Mouse (Mus musculus) heart, adult 2 months (tissue): ENCODE measurements around the gene Abcc5. TPM values are rescaled to one million over a fixed set of nuclear protein-coding genes. Genes with fewer than 3 reads are reported as not detected.

Experiments used
- DNase-seq, 2 experiments: peaks; one replicate each; pipeline ENCODE4 v3.0.0; 2021
- H3K27ac ChIP-seq: fragments of 200-600 bp; 2 replicates; pipeline ENCODE4 v1.8.1; 2022
- H3K27me3 ChIP-seq: fragments of 200-500 bp; 2 replicates; pipeline ENCODE4 v1.6.1; 2012; ENCODE audit warnings: mild to moderate bottlenecking, low read length, inconsistent platforms, mixed read lengths; ENCODE audit not compliant: control insufficient read depth, insufficient read depth
- H3K36me3 ChIP-seq: fragments of 200-500 bp; 2 replicates; pipeline ENCODE4 v1.6.1; 2012; ENCODE audit warnings: low read length, inconsistent platforms; ENCODE audit not compliant: control insufficient read depth, insufficient read depth
- H3K4me1 ChIP-seq: fragments of 200-500 bp; 2 replicates; pipeline ENCODE4 v1.6.1; 2011; ENCODE audit warnings: low read length; ENCODE audit not compliant: control insufficient read depth, insufficient read depth
- H3K4me3 ChIP-seq: fragments of 200-600 bp; 2 replicates; pipeline ENCODE4 v1.8.1; 2022
- H3K79me2 ChIP-seq: fragments of 200-500 bp; replicated peaks from 2 replicates; pipeline ENCODE4 v1.6.1; 2012; ENCODE audit warnings: mild to moderate bottlenecking, inconsistent platforms, low read length, moderate library complexity, mixed read lengths; ENCODE audit not compliant: control insufficient read depth, insufficient read depth
- H3K9ac ChIP-seq: fragments of 200-500 bp; 2 replicates; pipeline ENCODE4 v1.6.1; 2012; ENCODE audit warnings: low read depth, mild to moderate bottlenecking, control low read depth, inconsistent platforms, low read length, mixed read lengths
- CTCF ChIP-seq: fragments of 200-600 bp; IDR thresholded peaks from 2 replicates; pipeline ENCODE4 v1.8.1; 2022; ENCODE audit warnings: antibody characterized with exemption, mild to moderate bottlenecking, moderate library complexity
- EP300 ChIP-seq: fragments of 200-500 bp; IDR thresholded peaks from 2 replicates; pipeline ENCODE4 v1.6.1; 2011; ENCODE audit warnings: low read depth, low read length, control low read depth; ENCODE audit not compliant: insufficient read depth
- POLR2A ChIP-seq: fragments of 200-500 bp; IDR thresholded peaks from 2 replicates; pipeline ENCODE4 v1.6.1; 2011; ENCODE audit warnings: mild to moderate bottlenecking, low read depth, low read length, control low read depth; ENCODE audit not compliant: insufficient read depth
- WGBS: fragments of 180-500 bp; shearing (Covaris S2); methylation state at CpG from one replicate; pipeline ENCODE4 v1.1.7; 2018; 5-methylcytosine and 5-hydroxymethylcytosine counted together
- intact Hi-C: fragments of 180-260 bp; cut with DNase I; formaldehyde crosslinking; loops from one replicate; pipeline ENCODE4 v1.15.1; 2025
- polyA plus RNA-seq: library from polyadenylated mRNA; depleted of rRNA; stranded (reverse); fragments of >200 nt; gene quantifications from 2 replicates; pipeline ENCODE4 v1.2.3, GENCODE M21; 2012
- total RNA-seq, 2 experiments: library from RNA; stranded (reverse); gene quantifications; 2 replicates each; pipeline ENCODE4 v1.2.3; 2021

The Abcc5 gene
- total and polyA plus RNA-seq, 3 experiments = 22.6 to 61.4 (median 25.6) TPM

DNA sequence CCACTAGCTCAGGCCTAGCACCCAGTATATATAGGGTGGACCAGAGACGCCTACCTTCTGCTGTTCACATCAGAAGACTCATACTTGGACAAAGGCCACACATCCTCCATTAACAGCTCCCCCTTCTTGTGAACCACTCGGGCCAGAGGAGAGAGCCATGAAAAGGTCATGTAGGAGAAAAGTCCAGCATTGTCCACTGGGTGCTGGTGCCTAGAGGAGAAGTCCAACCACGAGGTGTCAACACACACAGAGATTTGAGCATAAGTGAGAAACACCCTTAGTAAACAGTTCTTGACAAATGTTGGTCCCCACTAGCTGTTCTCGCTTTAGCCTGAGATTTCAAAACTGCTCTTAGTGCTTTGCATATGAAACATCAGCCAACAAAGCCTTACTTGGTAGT lies 20.9 kb downstream of the Abcc5 start:
- intact Hi-C loops = no loop called here
- H3K27me3 ChIP-seq = no peaks in the 10 kb centered on the region

DNA sequence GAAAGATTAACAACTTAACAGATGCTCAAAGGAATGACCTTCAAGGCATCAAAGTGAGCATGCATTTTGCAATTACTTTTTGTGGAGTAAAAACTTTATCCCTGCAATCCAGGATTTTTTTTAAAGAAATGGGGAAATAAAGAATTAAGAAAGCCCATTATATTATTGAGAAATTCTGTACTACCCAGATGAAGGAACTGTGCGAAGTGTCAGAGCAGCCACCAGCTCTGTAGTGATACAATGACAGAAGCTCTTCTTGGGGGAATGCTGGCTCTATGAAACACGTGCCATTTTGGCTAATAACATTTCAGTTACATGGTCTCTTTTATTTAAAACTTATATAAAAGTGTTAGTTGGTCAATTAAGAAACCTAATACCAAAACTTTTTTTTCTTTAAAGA lies 22.9 kb downstream of the Abcc5 start:
- H3K4me1 ChIP-seq = no peaks in the 10 kb centered on the region
- no peaks in the 10 kb centered on the region for H3K36me3 ChIP-seq
- WGBS = 95% methylated on average over 2 of the region's 2 CpGs
- H3K27me3 ChIP-seq = no peaks in the 10 kb centered on the region
- no peak overlapping the region for H3K9ac ChIP-seq
- no peaks in the 10 kb centered on the region for H3K79me2 ChIP-seq
- H3K4me3 ChIP-seq = no peak overlapping the region
- intact Hi-C loops = no loop called here
- no peak for TF ChIP-seq EP300
- TF ChIP-seq POLR2A = no peak
- no peak for TF ChIP-seq CTCF
- H3K27ac ChIP-seq = no peak overlapping the region
- no peak for DNase-seq

More for the DNA sequence above, 20.9 kb downstream of the Abcc5 start:
- H3K79me2 ChIP-seq = no peaks in the 10 kb centered on the region
- TF ChIP-seq POLR2A (no peak), EP300 (no peak), CTCF (no peak)
- WGBS = 75% methylated on average over 4 of the region's 4 CpGs
- H3K4me3 ChIP-seq = no peak overlapping the region
- no peaks in the 10 kb centered on the region for H3K4me1 ChIP-seq
- no peak overlapping the region for H3K9ac ChIP-seq
- no peaks in the 10 kb centered on the region for H3K36me3 ChIP-seq
- DNase-seq = no peak
- H3K27ac ChIP-seq = no peak overlapping the region

DNA sequence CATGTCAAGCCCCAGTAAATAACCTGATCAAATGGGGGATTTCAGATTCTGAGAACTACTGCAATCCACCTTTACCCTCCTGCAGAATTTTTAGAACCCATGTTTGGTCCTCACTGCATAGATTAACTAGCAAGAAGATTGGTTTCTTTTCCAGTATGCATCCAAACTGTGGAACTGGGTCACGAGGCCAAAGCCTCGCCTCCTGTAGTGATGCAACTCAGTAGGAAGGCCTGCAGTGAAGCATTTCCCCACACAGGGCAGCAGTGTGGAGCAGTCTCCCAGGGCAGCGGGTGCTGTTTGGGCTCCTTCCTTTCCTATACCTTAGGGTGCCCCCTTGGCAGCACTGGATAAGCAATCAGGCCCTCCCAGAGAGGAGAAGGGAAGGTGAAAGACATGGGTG lies 24.6 kb downstream of the Abcc5 start:
- TF ChIP-seq POLR2A (no peak), CTCF (no peak), EP300 (no peak)
- 89% methylated on average over 3 of the region's 3 CpGs for WGBS
- H3K27ac ChIP-seq = no peak overlapping the region
- no peak overlapping the region for H3K9ac ChIP-seq
- no peaks in the 10 kb centered on the region for H3K27me3 ChIP-seq
- DNase-seq = no peak
- H3K4me3 ChIP-seq = no peak overlapping the region
- no peaks in the 10 kb centered on the region for H3K79me2 ChIP-seq
- intact Hi-C loops = no loop called here
- no peaks in the 10 kb centered on the region for H3K4me1 ChIP-seq
- no peaks in the 10 kb centered on the region for H3K36me3 ChIP-seq

DNA sequence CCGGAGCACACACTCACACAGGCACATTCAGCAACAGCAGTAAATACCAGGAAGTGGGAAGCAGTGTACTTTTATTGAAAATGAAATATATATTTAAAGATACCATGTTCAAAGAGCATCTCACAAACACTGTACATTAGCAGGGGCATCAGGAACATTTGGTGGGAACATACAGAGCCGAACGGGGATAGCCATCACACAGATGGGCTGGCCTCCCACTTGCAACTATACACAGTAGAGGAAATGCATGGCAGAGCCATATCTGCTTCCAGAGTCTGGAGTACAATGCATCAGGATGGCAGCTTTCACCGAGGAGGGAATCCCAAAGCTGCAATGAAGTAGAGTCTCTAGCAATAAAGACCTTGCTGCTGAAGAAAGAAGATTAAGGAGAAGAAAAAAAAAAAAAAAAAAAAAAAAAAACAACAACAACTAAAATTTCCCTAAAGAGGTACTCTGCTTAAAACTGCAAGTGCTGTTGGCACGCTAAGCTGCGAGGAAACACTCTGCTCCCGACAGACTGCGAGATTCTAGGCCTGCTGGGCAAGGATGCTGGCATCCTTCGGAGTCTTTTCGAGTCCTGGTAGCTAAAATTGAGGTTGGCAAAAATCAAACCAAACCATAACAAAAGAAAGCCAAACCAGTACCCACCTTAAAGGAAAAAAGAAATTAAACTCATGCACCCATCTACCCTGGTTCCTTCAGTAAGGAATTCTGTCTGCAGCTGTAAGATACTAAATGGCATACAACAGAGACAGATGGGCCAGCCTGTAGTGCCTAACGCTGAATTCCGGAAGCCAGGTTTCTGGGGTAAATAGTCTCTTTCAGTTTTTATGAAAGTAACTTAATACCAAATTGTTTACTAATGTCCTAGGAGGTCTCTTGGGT lies 25.2 kb downstream of the Abcc5 start:
- Histone ChIP-seq H3K27ac (no peak overlapping the region), H3K4me3 (no peak overlapping the region), H3K4me1 (no peaks in the 10 kb centered on the region), H3K27me3 (no peaks in the 10 kb centered on the region), H3K36me3 (no peaks in the 10 kb centered on the region), H3K9ac (no peak overlapping the region), H3K79me2 (no peaks in the 10 kb centered on the region)
- intact Hi-C loops = no loop called here
- TF ChIP-seq POLR2A = no peak
- TF ChIP-seq CTCF = no peak
- TF ChIP-seq EP300 = no peak
- no peak for DNase-seq
- WGBS = 93% methylated on average over 12 of the region's 12 CpGs

DNA sequence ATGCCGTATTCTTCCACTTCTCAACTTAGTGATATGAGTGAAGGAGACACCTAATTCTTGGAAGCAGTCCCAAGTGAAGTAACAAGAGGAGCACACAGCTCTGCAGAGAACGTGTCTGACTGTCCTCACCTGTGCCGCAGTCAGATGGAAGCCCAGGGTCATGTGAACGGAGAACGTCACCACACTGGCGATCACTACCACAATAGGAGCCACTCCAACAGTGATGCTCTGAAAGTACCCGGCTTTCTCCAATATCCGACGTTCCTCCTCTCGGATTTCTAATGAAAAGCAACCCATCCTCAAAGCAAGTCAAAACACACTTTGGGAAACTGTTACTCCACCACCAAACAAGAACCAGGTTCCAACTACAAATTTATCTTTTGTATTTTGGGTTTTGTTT lies 29.3 kb downstream of the Abcc5 start:
- Histone ChIP-seq H3K79me2 (no peaks in the 10 kb centered on the region), H3K4me1 (no peaks in the 10 kb centered on the region), H3K4me3 (no peak overlapping the region), H3K9ac (no peak overlapping the region), H3K27me3 (no peaks in the 10 kb centered on the region), H3K27ac (no peak overlapping the region), H3K36me3 (no peaks in the 10 kb centered on the region)
- TF ChIP-seq POLR2A = no peak
- no peak for TF ChIP-seq EP300
- no peak for TF ChIP-seq CTCF
- intact Hi-C loops = no loop called here
- WGBS = 92% methylated on average over 10 of the region's 10 CpGs
- no peak for DNase-seq

DNA sequence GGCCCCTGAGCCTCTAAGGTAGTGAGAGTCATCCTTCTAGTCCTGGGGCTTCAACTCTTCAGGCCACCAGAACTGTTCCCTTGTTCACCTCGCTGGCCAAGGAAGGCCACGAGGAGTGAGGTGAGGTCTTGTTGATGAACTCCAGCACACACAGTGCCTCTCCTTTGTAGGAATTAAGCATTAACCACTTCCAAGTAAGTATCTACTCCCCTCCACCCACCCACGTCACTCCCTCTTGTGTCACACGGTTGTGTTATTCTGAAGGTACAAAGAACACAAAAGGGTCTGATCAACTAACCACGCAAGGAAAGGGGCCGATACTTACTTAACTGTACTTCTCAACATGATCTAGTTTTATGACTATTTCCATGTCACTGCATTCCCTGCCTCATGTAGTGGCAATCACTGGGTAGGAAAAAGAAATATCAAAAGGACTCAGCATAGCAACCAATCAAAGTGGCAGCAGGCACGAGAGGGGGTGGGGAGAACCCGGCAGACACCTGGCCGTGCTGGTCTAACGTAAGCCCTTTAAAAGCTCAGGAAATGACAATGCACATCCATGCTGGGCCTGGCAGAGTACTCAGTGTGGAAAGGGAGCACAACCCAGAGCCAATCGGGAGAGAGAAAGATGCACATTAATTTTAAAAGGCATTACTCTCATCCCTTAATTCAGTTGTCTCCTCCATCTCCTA lies 30.8 kb downstream of the Abcc5 start:
- H3K9ac ChIP-seq = no peak overlapping the region
- no peaks in the 10 kb centered on the region for H3K27me3 ChIP-seq
- H3K27ac ChIP-seq = no peak overlapping the region
- no peak for DNase-seq
- no peaks in the 10 kb centered on the region for H3K4me1 ChIP-seq
- no peak for TF ChIP-seq CTCF
- TF ChIP-seq EP300 = no peak
- TF ChIP-seq POLR2A = no peak
- WGBS = 89% methylated on average over 11 of the region's 11 CpGs
- no peaks in the 10 kb centered on the region for H3K79me2 ChIP-seq
- H3K4me3 ChIP-seq = no peak overlapping the region
- intact Hi-C loops = no loop called here
- no peaks in the 10 kb centered on the region for H3K36me3 ChIP-seq
